8 mouse cellular contexts compared by ENCODE assay signal in genomic region chr7:29307350-29308104, GRCm38 (mm10). TPM values are rescaled to one million over a fixed set of nuclear protein-coding genes. Genes with fewer than 3 reads are reported as not detected.
DNase-seq lines count a peak whose midpoint lies in the region; ATAC-seq and TF ChIP-seq lines count a peak whose summit lies in the region.

No protein-coding gene starts in this region.

- H3K4me1 ChIP-seq in intestine, embryonic 15.5 days (replicated peaks), result peaks cover 36% of the 10 kb centered on the region
- peaks cover 21% of the 10 kb centered on the region for H3K4me1 ChIP-seq in small intestine, adult 2 months (ENCODE audit: control insufficient read depth, insufficient read depth, insufficient read length, low read length)

- peak overlapping the region; percentile 97 for H3K4me2 ChIP-seq in intestine, embryonic 15.5 days (replicated peaks)

- WGBS in intestine, embryonic 15.5 days, result 2% methylated on average over 42 of the region's 42 CpGs
- 1% methylated on average over 42 of the region's 42 CpGs for WGBS in small intestine, adult 2 months

- peak overlapping the region; percentile 51 for H3K9ac ChIP-seq in intestine, embryonic 15.5 days

- H3K4me3 ChIP-seq in intestine, embryonic 15.5 days (replicated peaks), result peak overlapping the region; percentile 66
- peak overlapping the region; percentile 68 for H3K4me3 ChIP-seq in small intestine, adult 2 months (ENCODE audit: low read depth, low read length)

- intact Hi-C loops in gastrocnemius, postnatal 36 days (cut with DNase I), result no loop called here
- intact Hi-C loops in left cerebral cortex, postnatal 25 days (cut with DNase I), result loop anchor here (2.0 kb wide), 1 partner anchor 57 kb away; no protein-coding TSS in a partner anchor

- peaks cover 30% of the 10 kb centered on the region for H3K27me3 ChIP-seq in intestine, embryonic 15.5 days (replicated peaks)
- peaks cover 49% of the 10 kb centered on the region for H3K27me3 ChIP-seq in small intestine, adult 2 months (ENCODE audit: control insufficient read depth, insufficient read depth, low read length)

- peak; percentile 87 for ATAC-seq in intestine, embryonic 15.5 days
- no peak for ATAC-seq in monocyte, adult 5-6 weeks (replicated peaks; ENCODE audit: insufficient number of reproducible peaks, low FRiP score, low TSS enrichment, poor library complexity, severe bottlenecking)

- TF ChIP-seq POLR2A in small intestine, adult 2 months (IDR thresholded peaks at IDR 0.05; ENCODE audit: low read depth, low read length), result no peak

- no peaks in the 10 kb centered on the region for H3K9me3 ChIP-seq in intestine, embryonic 15.5 days

- DNase-seq in adrenal gland, adult 2 months, result peak; percentile 96
- DNase-seq in embryo, embryonic 11 days, result peak; percentile 95
- DNase-seq in gastrocnemius, postnatal 36 days, result peak; percentile 89 to 92
- peak; percentile 94 to 97 for DNase-seq in left cerebral cortex, postnatal 25 days (ENCODE audit: low spot score in 2 of 2)
- peak; percentile 93 for DNase-seq in mesoderm, embryonic 11.5 days (ENCODE audit: low read depth, low spot score)

- H3K27ac ChIP-seq in intestine, embryonic 15.5 days, result no peak overlapping the region
- H3K27ac ChIP-seq in small intestine, adult 2 months (ENCODE audit: insufficient read depth, low read depth, low read length), result no peak overlapping the region

- no peaks in the 10 kb centered on the region for H3K36me3 ChIP-seq in intestine, embryonic 15.5 days
- no peaks in the 10 kb centered on the region for H3K36me3 ChIP-seq in small intestine, adult 2 months (ENCODE audit: control insufficient read depth, insufficient read depth, low read length)

- no peak for TF ChIP-seq CTCF in small intestine, adult 2 months (IDR thresholded peaks at IDR 0.05; ENCODE audit: extremely low read depth, insufficient read length, insufficient replicate concordance, low read depth, low read length)

RNA-seq across cellular contexts. Expression of gene Dpf1, which starts 3.8 kb away (rescaled TPM):
- total RNA-seq in adrenal gland, adult 2 months (2021), result 1 to 10 TPM; 1.5 to 3.3 TPM
- 2.9 and 3.1 TPM in 2 replicates for polyA plus RNA-seq in adrenal gland, adult 2 months (2012; rRNA removed)
- 1 to 10 TPM; 1.9 to 2.3 TPM for total RNA-seq in gastrocnemius, postnatal 36 days (2021)
- 6.7 and 6.8 TPM in 2 replicates for polyA plus RNA-seq in intestine, embryonic 15.5 days (2015; fragmentation: Nextera tagmentation; extraction: Ambion mirVana)
- 100 to 1,000 TPM; 110 to 115 TPM for total RNA-seq in left cerebral cortex, postnatal 25 days (2021)
- 0.47 and 0.53 TPM in 2 replicates for polyA plus RNA-seq in small intestine, adult 2 months (2012; rRNA removed)
- not detected in 3 replicates for total RNA-seq in monocyte, adult 5-6 weeks (2017)

RNA-seq across cellular contexts. Expression of gene Ppp1r14a, which starts 18.4 kb away (rescaled TPM):
- total RNA-seq in adrenal gland, adult 2 months (2021), result 1 to 10 TPM; 5.5 to 9.8 TPM
- 9.2 and 12.1 TPM in 2 replicates for polyA plus RNA-seq in adrenal gland, adult 2 months (2012; rRNA removed)
- total RNA-seq in gastrocnemius, postnatal 36 days (2021), result 1 to 10 TPM; 3.3 to 3.5 TPM
- polyA plus RNA-seq in intestine, embryonic 15.5 days (2015; fragmentation: Nextera tagmentation; extraction: Ambion mirVana), result 44.3 and 50.7 TPM in 2 replicates
- total RNA-seq in left cerebral cortex, postnatal 25 days (2021), result 10 to 100 TPM; 13.6 to 14.2 TPM
- 34.1 and 57.4 TPM in 2 replicates for polyA plus RNA-seq in small intestine, adult 2 months (2012; rRNA removed)
- not detected in 3 replicates for total RNA-seq in monocyte, adult 5-6 weeks (2017)

RNA-seq across cellular contexts. Expression of gene Spint2, which starts 25.8 kb away (rescaled TPM):
- total RNA-seq in adrenal gland, adult 2 months (2021), result 10 to 100 TPM; 44.3 to 53.9 TPM
- polyA plus RNA-seq in adrenal gland, adult 2 months (2012; rRNA removed), result 61.1 and 90.2 TPM in 2 replicates
- total RNA-seq in gastrocnemius, postnatal 36 days (2021), result 1 to 10 TPM; 4.1 to 4.5 TPM
- 633 and 716 TPM in 2 replicates for polyA plus RNA-seq in intestine, embryonic 15.5 days (2015; fragmentation: Nextera tagmentation; extraction: Ambion mirVana)
- 10 to 100 TPM; 21.1 to 24.4 TPM for total RNA-seq in left cerebral cortex, postnatal 25 days (2021)
- polyA plus RNA-seq in small intestine, adult 2 months (2012; rRNA removed), result 663 and 1,754 TPM in 2 replicates
- 2.6 to 4.4 TPM (median 4.2 TPM) in 3 replicates for total RNA-seq in monocyte, adult 5-6 weeks (2017)

RNA-seq across cellular contexts. Expression of gene 2200002D01Rik, which starts 59.3 kb away (rescaled TPM):
- total RNA-seq in adrenal gland, adult 2 months (2021), result 1 to 10 TPM; 2.3 to 4.2 TPM
- 2.5 TPM in 2 replicates for polyA plus RNA-seq in adrenal gland, adult 2 months (2012; rRNA removed)
- under 1 TPM; 0.28 to 0.86 TPM for total RNA-seq in gastrocnemius, postnatal 36 days (2021)
- polyA plus RNA-seq in intestine, embryonic 15.5 days (2015; fragmentation: Nextera tagmentation; extraction: Ambion mirVana), result 178 and 182 TPM in 2 replicates
- total RNA-seq in left cerebral cortex, postnatal 25 days (2021), result not detected
- 287 and 852 TPM in 2 replicates for polyA plus RNA-seq in small intestine, adult 2 months (2012; rRNA removed)
- 0.29 to 3.4 TPM in 2 of 3 replicates, not detected in the other for total RNA-seq in monocyte, adult 5-6 weeks (2017)

Comparison
In these comparisons a context has a peak if more than half of its experiments do, and no peak if none do; other contexts are left out.
1. RNA of gene Dpf1, which starts 3.8 kb away (total RNA-seq): 110 to 115 TPM in left cerebral cortex, postnatal 25 days; 1.5 to 3.3 TPM in adrenal gland, adult 2 months, 1.9 to 2.3 TPM in gastrocnemius, postnatal 36 days and not detected in monocyte, adult 5-6 weeks; every median in the first group is over 10 times any median in the second.
2. Peak in every context shown above with its lines, with median percentiles within 50 percentile points of each other: DNase-seq.